Mouse (Mus musculus): ENCODE measurements around the gene Polr1b. TPM values are rescaled to one million over a fixed set of nuclear protein-coding genes. Genes with fewer than 3 reads are reported as not detected.

The Polr1b gene
- total RNA-seq, 2 experiments from 2014 or later: 14.3 to 15.5 TPM

DNA sequence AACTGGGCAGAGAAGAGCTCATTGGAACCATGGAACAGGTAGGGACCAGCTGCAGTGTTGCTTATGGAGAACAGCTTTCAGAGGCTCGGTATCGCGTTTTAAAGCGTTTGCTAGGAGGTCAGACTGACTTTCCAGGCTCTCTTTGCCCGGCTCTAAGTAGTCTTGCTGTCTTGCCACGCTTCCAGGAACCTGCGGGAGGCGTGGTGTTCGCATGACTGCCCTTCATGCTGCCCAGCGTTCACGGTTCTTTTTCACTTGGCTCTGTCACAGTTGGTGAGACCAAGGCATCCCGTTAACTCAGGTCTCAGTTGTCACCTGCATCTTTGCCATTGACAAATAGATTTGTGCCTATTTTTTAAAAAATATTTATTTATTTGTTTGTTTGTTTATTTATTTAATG is 17.3 kb downstream of the Polr1b start:
- DNase-seq: no peak

DNA sequence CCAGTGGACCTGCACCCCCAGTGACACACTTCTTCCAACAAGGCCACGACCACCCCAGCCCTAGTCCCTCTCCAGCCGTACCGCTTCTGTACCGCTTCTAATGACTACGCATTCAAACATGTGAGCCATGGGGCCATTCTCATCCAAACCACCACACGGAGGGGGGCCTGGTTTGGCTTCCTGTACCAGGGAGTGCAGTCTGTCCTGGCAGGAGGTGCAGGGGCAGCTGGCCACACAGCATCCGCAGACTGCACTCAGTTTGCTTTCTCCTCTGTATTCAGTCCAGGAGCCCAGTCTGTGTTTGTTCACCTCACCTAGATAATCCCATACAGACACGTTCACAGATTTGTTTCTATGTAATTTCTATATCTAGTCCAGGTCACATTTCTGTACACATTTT is 21.2 kb downstream of the Polr1b start:
- DNase-seq: no peak

DNA sequence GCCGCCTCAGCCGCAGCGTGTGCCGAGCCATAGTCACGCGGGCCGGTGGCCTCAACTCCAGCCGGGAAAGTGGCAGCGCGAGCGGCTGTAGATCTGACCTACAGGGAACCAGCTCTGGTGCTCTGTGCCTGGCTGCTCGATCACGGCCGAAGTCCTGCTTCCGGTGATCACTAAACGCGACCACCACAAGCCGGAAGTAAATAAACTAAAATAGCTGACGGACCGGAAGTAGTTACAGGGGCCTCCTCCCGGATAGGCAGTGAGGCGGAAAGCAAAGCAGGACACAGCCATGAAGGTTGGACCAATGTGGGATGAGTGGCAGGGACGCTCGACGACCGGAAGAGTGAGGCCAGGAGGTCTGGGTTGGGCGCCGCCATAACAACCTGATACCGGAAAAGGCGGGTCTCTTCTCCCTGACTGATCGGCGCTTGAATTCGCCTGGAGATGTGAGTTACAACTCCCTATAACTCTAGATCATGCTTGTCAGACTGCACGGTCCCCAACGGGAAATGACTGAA is 28.7 kb downstream of the Polr1b start, which contains the start of gene Chchd5:
Chchd5 (plus strand) TSS at position 289 of the 518 bp plus-strand sequence.
- peak; percentile 92 for DNase-seq

DNA sequence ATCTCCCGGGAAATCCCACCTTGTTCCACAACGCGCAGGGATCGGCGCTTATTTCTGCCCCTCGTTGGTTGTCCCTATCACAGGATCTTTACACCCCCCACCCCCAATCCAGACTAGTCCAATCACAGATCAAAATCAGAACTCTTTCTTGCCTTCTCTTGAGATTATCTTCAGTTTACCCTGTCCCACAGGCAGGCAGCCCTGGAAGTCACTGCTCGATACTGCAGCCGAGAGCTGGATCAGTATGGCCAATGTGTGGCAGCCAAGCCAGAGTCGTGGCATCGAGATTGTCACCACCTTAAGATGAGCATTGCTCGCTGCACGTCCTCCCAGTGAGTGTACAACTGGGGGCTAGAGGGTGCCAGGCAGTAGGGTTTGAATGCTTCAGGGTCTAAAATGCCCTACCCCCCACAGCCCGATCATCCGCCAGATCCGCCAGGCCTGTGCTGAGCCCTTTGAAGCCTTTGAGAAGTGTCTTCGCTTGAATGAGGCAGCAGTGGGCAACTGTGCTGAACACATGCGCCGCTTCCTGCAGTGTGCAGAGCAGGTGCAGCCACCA is 29.3 kb downstream of the Polr1b start:
- DNase-seq: no peak

DNA sequence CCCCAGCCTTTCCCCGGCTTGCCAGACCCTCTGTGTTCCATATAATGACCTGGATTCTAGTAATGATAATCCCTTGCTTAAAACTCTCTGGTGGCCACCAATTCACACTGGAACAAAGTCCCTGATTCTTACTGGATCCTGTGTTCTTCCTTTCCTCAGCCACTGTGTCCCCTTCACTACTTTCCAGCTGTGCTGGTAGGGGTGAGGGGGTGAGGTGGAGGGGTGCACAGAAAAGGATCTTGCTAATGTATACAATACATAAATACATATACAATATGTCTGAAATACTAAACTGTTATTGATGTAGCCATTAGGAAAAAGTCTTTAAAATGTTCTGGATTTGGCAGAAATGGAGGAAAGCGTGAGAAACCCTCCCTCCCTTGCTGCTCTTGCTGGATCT is 30.0 kb downstream of the Polr1b start:
- DNase-seq: no peak

DNA sequence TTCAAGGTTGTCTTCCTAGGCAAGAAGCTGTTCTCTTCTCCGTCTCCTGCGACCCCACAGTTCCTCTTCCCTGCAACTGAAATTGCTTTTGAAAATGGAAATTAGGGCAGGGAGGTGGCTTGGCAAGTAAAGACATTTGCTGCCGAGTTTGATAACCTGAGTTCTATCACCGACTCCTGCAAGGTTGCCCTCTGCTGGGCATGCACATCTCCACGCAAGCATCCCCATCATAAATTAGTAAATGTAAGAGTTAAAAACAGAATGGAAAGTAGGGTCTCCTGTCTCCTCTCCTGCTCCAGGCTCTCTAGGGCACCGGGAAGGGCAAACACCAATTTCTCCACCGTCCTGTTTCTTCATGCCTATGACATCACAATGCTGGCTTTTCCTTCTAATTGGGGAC is 31.4 kb downstream of the Polr1b start:
- no peak for DNase-seq

DNA sequence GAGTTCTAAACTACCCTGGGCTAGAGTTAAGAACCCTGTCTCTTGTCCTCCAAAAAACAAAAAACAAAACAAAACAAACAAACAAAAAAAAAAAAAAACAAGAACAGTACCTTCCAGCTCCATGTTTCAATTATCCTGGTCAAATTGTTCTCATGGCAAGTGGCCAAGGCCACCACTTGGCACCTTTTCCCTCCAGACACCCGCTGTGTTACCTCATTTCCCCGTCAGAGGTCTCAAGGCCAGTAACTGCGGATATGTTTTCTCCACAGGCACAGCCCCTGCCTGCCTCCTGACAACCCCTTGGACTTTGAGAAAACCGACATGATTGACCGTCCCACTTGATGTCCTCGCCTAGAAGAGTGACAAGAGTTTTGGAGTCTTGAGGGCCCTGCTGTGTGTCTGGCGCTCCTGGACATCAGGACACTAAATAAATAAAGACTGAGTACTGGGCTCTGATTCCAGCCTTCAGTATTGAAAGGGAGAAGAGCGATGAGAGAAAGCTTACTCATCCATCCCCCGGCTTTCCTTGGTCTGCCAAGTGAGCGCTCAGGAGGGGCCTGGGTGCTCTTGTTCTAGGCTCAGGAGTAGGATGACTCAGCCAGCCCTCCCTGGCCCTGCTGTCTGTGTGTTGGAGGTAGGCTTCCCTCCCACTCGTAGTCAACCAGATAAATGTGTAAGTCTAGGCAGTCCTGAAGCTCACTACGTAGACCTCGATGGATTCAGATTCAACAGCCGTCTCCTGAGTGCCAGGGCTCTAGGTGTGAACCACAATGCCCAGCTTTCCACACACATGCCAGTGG is 32.4 kb downstream of the Polr1b start:
- peak; percentile 10 for DNase-seq

DNA sequence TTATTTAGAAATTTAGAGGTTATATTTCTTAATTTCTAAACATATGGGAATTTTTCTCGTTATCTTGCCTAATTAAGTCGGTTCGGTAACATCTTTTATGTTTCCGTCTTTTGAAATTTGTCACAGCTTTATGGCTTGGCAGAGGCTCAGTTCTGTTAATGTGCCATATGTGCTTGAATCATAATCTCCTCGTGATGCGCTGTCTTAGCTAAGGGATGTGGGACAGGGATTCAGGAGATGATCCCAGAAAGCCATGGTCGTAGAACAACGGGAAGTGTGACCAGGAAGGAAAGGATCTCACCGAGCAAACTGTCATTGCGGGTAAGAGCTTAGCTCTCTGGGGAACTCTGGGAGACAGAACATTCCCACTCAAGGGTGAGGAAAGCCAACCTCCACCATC is 39.1 kb downstream of the Polr1b start:
- no peak for DNase-seq

DNA sequence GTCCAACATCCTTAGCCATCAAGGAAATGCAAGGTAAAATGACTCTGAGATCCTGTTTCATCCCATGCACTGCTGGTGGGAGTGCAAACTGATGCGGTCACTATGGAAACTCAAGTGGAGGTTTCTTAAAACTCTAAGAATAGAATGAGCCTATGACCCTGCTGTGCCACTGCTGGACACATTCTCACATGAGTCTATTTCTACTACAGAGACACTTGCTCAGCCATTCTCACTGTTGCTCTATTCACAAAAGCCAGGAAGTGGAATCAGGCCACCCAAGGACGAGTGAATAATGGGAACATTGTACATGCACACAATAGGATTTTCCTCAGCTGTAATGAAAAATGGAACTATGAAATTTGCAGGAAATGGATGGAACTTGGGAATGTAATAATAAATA is 48.0 kb downstream of the Polr1b start:
- DNase-seq: no peak

DNA sequence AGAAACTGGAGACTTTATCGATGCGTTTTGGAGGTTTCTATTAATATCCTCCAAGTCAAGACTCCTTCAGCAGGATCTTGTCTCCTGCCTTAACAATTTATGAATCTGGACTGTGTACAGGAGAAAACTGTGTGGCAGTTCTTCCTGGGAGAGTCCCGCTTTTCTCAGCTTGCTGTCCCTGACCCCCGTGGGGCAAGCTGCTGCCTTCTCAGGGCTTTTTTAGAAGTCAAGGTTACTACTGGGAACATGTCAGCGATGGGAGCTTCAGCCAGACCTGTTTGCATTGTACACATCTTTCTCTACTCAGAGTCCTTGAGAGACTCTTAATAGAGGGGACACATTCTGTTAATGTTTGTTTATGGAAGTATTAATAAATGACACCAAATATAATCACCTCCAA is 49.6 kb downstream of the Polr1b start:
- no peak for DNase-seq

DNA sequence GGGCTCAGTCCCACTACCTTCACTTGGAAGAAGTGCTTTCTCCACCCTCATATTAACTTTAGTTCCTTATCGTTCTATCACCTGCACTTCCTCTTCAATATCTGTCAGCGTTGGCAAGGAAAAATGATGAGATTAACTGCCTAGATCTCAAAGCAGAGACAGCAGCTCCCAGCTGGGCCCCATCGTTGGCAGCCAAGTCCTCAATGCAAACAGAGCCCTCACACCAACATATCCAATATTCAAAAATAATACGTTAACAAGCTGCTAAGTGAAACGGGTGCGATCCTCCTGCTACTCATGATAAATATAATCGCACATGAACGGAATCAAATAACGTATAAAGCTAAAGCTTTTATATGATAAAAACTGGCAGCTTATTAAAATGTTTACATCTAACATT is 50.3 kb downstream of the Polr1b start:
- DNase-seq: no peak

DNA sequence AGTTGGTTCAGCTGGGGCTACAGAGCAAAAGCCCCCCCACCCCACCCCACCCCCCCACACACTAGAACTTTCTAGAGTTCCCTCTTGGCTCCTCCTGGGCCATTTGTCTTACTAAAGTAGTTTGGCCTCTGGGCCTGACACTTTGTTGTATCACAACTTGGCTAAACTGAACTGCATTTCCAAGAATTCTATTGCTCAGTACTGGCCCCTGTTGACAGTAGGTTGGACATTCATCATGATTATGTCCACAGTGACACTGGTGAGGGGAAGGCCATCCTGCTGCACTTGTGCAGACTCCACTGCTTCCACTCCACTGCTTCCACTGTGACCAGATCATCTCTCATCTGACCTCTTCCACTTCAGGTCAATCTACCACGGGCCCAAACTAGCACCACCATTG is 52.0 kb downstream of the Polr1b start:
- DNase-seq: no peak

DNA sequence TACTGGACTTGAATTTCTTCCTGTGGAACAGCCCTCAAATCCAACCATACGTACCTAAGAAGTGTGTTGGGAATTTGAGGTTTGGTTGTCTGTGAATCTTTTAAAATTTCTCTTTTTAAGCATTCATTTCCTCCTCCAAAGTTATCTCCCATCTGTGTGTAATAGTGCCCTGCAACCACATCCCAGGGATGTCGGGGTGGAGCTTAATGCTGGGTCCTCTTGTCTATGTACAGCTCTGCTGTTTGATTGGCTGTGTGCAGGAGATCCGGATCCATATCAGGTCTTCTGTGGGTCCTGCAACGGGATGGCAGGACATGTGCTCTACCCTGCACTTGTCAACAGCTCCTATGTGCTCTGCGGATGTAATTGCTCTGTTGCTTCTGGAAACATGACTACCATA is 64.0 kb downstream of the Polr1b start:
- DNase-seq: no peak

DNA sequence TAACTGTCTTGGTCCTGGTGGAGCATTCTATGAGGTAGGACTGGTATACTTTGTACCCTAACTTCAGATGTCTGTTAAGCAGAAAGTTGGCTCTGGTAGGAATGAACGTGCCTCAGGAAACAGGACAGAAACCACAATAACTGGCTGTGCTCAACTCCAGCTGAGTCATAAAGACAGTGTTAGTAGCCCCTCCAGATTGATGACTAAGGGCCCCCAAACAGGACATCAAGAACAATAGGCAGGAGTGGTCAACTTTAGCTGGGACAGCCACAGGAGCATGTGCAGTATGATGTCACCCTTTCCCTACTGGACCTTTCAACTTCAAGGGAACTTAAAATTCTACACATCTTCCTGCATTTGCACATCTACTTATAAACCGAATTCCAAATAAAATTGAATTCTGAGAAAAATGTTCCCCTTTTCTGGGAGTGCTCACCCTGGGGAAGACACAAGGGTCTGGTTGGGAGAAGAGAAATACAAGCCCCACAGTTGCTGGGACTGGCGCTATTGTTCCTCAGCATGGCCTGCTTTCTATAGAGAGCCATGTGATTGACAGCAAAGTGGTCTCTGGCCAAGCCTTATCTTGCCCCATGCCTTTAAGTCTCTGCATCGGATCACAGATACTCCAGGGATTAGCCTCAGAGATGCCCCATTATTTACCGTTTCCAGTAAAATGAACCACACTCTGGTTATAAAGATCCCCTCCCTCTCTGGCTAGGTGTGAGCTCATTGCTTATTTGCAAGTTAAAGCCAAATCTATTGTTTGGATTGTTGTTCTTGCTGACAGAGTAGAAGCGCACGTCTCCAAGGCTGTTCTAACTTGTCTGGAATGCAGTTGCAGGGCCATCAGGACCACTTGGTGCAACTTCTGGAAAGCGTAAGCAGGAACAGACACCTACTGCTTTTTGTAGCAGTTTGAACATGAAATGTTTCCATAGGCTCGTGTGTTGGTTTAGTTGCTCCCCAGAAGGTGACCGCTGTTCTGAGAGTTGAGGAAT is 66.0 kb downstream of the Polr1b start:
- peak; percentile 12 for DNase-seq

DNA sequence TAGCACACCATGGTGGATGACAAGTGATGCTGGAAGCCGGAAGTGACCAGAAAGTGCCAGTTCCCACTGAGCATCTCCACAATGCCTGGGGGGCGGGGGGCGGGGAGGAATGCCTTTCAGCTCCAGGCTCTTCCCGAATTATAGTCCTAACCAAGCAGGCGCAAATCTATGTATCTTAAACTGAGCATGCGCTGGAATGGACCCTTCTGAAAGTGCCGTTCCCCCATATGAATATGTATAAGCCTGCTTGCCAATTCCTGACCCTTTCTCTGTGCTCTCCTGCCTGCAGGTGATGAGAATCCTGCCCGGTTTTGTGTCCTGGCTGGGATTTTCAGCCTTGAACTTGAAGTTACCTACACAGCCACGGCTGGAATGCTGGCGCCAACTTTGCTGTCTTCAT is 72.6 kb downstream of the Polr1b start:
- DNase-seq: no peak

DNA sequence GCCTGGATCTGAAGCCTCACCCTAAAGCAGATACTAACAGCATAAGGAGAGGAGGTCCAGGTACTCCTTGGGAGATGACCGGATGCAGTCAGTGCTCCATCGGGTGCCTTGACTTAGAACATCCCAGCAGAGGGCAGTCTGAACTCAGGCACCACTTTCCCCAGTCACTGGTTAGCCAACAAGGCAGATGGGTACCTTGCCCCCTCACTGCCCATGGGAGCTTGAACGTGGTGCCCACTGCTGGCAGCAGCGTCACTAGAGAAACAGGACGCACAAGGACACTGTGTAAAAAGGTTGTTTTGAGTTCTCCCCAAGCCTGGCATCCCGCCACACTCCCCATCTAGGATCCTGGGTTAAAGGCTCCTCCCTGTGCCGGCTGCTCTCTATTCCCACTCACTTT is 73.7 kb downstream of the Polr1b start:
- DNase-seq: peak; percentile 72

DNA sequence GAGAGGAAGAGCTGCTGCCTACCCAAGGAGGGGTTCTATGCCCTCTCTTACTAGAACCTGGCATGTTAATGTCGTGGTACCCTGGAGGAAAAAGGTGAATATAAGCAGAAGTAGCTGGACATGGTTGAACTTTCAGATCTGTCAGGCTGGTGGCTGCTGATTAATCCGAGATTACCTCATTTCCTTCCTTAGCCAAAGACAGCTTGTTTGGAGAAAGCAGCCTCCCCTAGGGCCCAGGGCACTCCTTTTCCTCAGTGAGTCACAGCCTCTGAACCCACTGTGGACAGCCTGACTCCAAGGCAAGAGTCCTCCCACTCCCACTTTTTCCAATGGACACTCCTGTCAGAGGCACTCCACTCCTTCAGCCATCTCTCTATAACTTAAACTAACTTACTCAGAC is 74.8 kb downstream of the Polr1b start:
- DNase-seq: peak; percentile 29

Other genes starting within 250 kb of the Polr1b start
- gene Fbln7, start 238.0 kb upstream of the Polr1b start, total RNA-seq (2021): under 1 TPM; 0.54 to 0.74 TPM
- 1 to 10 TPM; 3.0 to 3.3 TPM for gene Zc3h8, start 156.9 kb upstream of the Polr1b start, total RNA-seq (2021)
- gene Zc3h6, start 133.6 kb upstream of the Polr1b start, total RNA-seq (2021): 1 to 10 TPM; 3.6 to 5.1 TPM
- gene Gm10762, start 133.3 kb upstream of the Polr1b start, total RNA-seq (2021): 10 to 100 TPM; 12.0 to 14.9 TPM
- gene Vinac1, start 52.8 kb upstream of the Polr1b start, total RNA-seq (2021): under 1 TPM in 1 of 2 experiments, not detected in 1; 0.07 TPM
- gene Ttl, start 35.1 kb upstream of the Polr1b start, total RNA-seq (2021): 10 to 100 TPM; 18.7 to 18.9 TPM
- gene Chchd5, start 28.7 kb downstream of the Polr1b start, total RNA-seq (2021): 10 to 100 TPM in 1 of 2 experiments, 1 to 10 TPM in 1; 9.6 to 10.6 TPM
- gene Slc20a1, start 97.8 kb downstream of the Polr1b start, total RNA-seq (2021): 10 to 100 TPM; 31.3 to 34.4 TPM
- gene Ckap2l, start 196.2 kb downstream of the Polr1b start, total RNA-seq (2021): 10 to 100 TPM; 37.8 to 45.4 TPM
- gene Il1a, start 209.0 kb downstream of the Polr1b start, total RNA-seq (2021): under 1 TPM in 1 of 2 experiments, not detected in 1; 0.14 TPM

Data from heart, postnatal 4 days (tissue).